Mouse (Mus musculus) neural tube, embryonic 11.5 days (tissue): ENCODE results near the gene Slc31a1. TPM values are rescaled to one million over a fixed set of nuclear protein-coding genes. Genes with fewer than 3 reads are reported as not detected.

Source experiments
- ATAC-seq: fragments of 200-750 bp; cut with Nextera tagmentation; 2 replicates; pipeline ENCODE4 v1.8.0; 2017; ENCODE audit warnings: moderate number of reproducible peaks, mild to moderate bottlenecking, moderate TSS enrichment, moderate library complexity; ENCODE audit not compliant: insufficient read depth, low FRiP score, low TSS enrichment
- DNase-seq: peaks from one replicate; pipeline ENCODE4 v3.0.0-alpha.2; 2015; ENCODE audit warnings: low spot score
- H3K27ac ChIP-seq: fragments of 300-500 bp; sonication (generic); 2 replicates; pipeline ENCODE4 v1.5.1; 2014; ENCODE audit warnings: low read depth, mild to moderate bottlenecking, low read length
- H3K27me3 ChIP-seq: fragments of 300-500 bp; sonication (generic); 2 replicates; pipeline ENCODE4 v1.6.1; 2014; ENCODE audit warnings: mild to moderate bottlenecking, low read length, mixed read lengths; ENCODE audit not compliant: control insufficient read depth, insufficient read depth
- H3K36me3 ChIP-seq: fragments of 300-500 bp; sonication (generic); 2 replicates; pipeline ENCODE4 v1.6.1; 2014; ENCODE audit warnings: mild to moderate bottlenecking, low read length, moderate library complexity, mixed read lengths; ENCODE audit not compliant: control insufficient read depth, insufficient read depth
- H3K4me1 ChIP-seq: fragments of 300-500 bp; sonication (generic); 2 replicates; pipeline ENCODE4 v1.6.1; 2014; ENCODE audit warnings: low read length, mixed read lengths; ENCODE audit not compliant: control insufficient read depth, insufficient read depth
- H3K4me2 ChIP-seq: fragments of 300-500 bp; sonication (generic); 2 replicates; pipeline ENCODE4 v1.6.1; 2014; ENCODE audit warnings: low read depth, mild to moderate bottlenecking, moderate library complexity
- H3K4me3 ChIP-seq: fragments of 300-500 bp; sonication (generic); 2 replicates; pipeline ENCODE4 v1.5.1; 2014; ENCODE audit warnings: low read depth, low read length
- H3K9ac ChIP-seq: fragments of 300-500 bp; sonication (generic); 2 replicates; pipeline ENCODE4 v1.6.1; 2014; ENCODE audit warnings: mild to moderate bottlenecking, low read length
- H3K9me3 ChIP-seq: fragments of 300-500 bp; sonication (generic); 2 replicates; pipeline ENCODE4 v1.6.1; 2016; ENCODE audit warnings: low read length; ENCODE audit not compliant: control insufficient read depth
- WGBS: fragments of 180-500 bp; shearing (Covaris S2); extraction: QIAGEN DNeasy Blood & Tissue Kit; methylation state at CpG from one replicate; pipeline ENCODE4 v1.1.7; 2014; 5-methylcytosine and 5-hydroxymethylcytosine counted together
- polyA plus RNA-seq: library from polyadenylated mRNA; unstranded; fragments of >200 nt; fragmentation: Nextera tagmentation; extraction: Ambion mirVana; gene quantifications from 2 replicates; pipeline ENCODE4 v1.2.1, GENCODE M21; 2014

The Slc31a1 gene
- polyA plus RNA-seq, 1 experiment from 2014 or later, result 48.5 TPM

DNA sequence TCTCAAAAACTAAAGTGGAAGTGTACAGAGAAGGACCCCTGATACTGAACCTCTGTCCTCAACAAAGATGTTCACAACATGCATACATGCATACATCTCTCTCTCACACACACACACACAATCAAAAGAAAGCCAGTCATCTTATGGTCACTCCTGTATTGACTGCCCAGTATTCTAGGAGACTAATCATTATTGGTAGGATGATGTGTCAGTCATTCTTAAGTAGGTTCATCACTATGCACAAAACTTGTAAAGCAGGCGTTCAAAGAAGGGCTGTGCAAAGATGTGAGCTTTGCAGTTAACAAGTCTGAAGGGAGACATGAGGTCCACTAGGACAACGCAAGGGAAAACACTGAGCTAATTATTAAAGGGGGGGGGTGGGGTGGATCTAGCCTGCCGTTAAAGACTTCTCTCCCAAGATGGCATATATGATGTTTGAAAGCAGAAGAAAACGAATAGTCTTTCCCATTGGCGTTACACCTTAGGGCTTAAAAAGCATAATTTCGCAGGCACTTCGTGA is 1.2 kb upstream of the Slc31a1 start:
- Histone ChIP-seq H3K9ac (peak overlapping the region; percentile 59), H3K27ac (no peak overlapping the region), H3K4me2 (peak overlapping the region; percentile 67), H3K27me3 (no peaks in the 10 kb centered on the region), H3K4me1 (peaks cover 7% of the 10 kb centered on the region; the same call in 1 of the 2 replicates), H3K9me3 (no peaks in the 10 kb centered on the region), H3K36me3 (no peaks in the 10 kb centered on the region), H3K4me3 (peak overlapping the region; percentile 75)
- DNase-seq, result no peak
- 57% methylated on average over 7 of the region's 7 CpGs for WGBS
- no peak for ATAC-seq

- Histone ChIP-seq H3K4me3 (peak overlapping the region; percentile 75), H3K4me2 (peak overlapping the region; percentile 60), H3K27me3 (no peaks in the 10 kb centered on the region), H3K9me3 (no peaks in the 10 kb centered on the region), H3K9ac (peak overlapping the region; percentile 59), H3K27ac (no peak overlapping the region), H3K36me3 (no peaks in the 10 kb centered on the region), H3K4me1 (peaks cover 7% of the 10 kb centered on the region; the same call in 1 of the 2 replicates)
- WGBS, result under 1% methylated on average over 19 of the region's 22 CpGs
- ATAC-seq (peak; percentile 3), DNase-seq (no peak)
These were observed 403 bp downstream of the Slc31a1 start for GRCm38 (mm10) chr4:62360805-62361455.

DNA sequence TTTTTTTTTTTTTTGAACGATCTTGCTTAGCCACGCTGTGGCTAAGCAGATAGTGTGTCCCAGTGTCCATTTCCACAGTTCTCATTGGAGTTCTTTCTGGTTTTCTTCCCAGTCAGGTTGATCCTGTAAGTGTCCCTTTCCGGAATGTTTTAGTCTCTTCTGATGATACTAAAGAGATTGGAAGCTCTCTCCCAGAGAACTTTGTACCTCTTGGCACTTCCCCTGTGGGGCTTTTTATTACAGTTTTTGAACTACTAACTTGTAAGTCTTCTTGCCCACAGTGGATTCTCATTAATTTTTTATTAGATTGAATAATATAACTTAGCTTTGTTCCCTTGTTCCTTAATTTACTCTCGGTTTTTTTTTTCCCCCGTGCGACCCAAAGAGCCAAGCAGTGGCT is 1.0 kb downstream of the Slc31a1 start:
- ATAC-seq (no peak), DNase-seq (no peak)
- WGBS, result 57% methylated on average over 6 of the region's 6 CpGs
- Histone ChIP-seq H3K36me3 (no peaks in the 10 kb centered on the region), H3K4me3 (peak overlapping the region; percentile 75), H3K27me3 (no peaks in the 10 kb centered on the region), H3K4me1 (peaks cover 7% of the 10 kb centered on the region; the same call in 1 of the 2 replicates), H3K9me3 (no peaks in the 10 kb centered on the region), H3K4me2 (peak overlapping the region; percentile 60), H3K9ac (peak overlapping the region; percentile 59), H3K27ac (no peak overlapping the region)

DNA sequence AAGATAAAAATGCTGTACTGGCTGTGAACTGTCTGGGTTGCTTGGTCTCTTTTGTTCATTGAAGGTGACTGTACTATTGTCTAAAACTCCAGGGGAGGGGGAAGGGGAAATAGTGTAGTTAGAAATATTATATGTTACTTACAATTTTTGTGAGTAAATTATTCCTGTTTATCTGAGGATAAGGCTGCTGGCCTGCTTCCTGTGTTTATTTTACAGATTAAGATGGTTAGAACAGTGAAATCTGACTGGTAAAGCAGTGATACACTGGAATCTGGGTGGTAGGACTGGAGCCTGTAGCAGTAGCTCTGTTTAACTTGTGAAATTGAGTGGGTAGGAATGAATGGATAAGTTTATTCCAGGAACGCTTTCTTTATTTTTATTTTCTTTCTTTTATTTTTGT is 1.5 kb downstream of the Slc31a1 start:
- H3K36me3 ChIP-seq, result no peaks in the 10 kb centered on the region
- H3K4me1 ChIP-seq, result peaks cover 7% of the 10 kb centered on the region; the same call in 1 of the 2 replicates
- no peak overlapping the region for H3K27ac ChIP-seq
- H3K4me2 ChIP-seq, result peak overlapping the region; percentile 60
- DNase-seq, result no peak
- H3K9ac ChIP-seq, result peak overlapping the region; percentile 24; the same call in 1 of the 2 replicates
- WGBS, result 94% methylated on average over 1 of the region's 1 CpGs
- no peaks in the 10 kb centered on the region for H3K27me3 ChIP-seq
- H3K4me3 ChIP-seq, result no peak overlapping the region
- H3K9me3 ChIP-seq, result no peaks in the 10 kb centered on the region
- no peak for ATAC-seq

DNA sequence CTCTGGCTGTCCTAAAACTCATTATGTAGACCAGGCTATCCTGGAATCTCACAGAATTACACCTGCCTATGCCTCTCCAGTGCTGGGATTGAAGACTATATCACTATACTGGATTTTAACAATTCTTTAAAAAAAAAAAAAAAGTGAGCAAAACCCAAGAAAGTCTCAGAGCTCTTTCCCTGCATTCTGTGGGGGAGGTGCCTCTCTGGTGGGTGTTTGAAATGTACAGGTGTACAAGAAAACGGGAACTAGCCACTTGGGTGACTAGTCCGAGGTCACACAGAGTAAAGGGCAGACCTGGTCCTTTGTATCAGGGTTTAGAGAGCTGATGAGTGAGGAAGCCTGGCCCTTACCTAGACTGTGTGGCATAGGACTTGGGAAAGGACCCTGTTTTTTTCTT is 1.9 kb downstream of the Slc31a1 start:
- peaks cover 7% of the 10 kb centered on the region; the same call in 1 of the 2 replicates for H3K4me1 ChIP-seq
- H3K4me2 ChIP-seq, result no peak overlapping the region
- H3K4me3 ChIP-seq, result no peak overlapping the region
- H3K9ac ChIP-seq, result no peak overlapping the region
- WGBS, result 100% methylated on average over 2 of the region's 2 CpGs
- no peak overlapping the region for H3K27ac ChIP-seq
- no peaks in the 10 kb centered on the region for H3K36me3 ChIP-seq
- ATAC-seq, result no peak
- no peak for DNase-seq
- H3K9me3 ChIP-seq, result no peaks in the 10 kb centered on the region
- no peaks in the 10 kb centered on the region for H3K27me3 ChIP-seq

DNA sequence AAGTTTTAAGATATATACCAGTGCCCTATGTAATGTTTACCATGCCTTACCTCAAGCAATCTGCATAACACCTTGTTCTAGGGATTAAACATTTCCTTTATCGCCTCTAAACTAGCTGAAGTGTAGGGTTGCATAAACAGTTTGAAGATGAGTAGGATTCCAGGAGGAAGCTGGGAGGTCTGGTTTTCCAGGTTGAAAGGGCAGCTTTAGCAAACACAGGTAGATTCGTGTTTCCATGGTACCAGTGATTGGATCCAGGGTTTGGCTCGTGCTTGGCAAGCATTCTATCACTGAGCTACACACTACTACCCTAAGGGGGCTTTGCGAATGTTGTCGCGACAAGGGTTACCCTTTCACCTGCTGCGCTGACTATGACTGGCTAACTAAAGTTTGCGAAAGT is 3.8 kb downstream of the Slc31a1 start:
- Histone ChIP-seq H3K27me3 (no peaks in the 10 kb centered on the region), H3K9me3 (no peaks in the 10 kb centered on the region), H3K36me3 (no peaks in the 10 kb centered on the region), H3K9ac (no peak overlapping the region), H3K4me2 (no peak overlapping the region), H3K4me3 (no peak overlapping the region), H3K4me1 (peaks cover 7% of the 10 kb centered on the region; the same call in 1 of the 2 replicates), H3K27ac (no peak overlapping the region)
- DNase-seq (no peak), ATAC-seq (no peak)
- 95% methylated on average over 8 of the region's 8 CpGs for WGBS

DNA sequence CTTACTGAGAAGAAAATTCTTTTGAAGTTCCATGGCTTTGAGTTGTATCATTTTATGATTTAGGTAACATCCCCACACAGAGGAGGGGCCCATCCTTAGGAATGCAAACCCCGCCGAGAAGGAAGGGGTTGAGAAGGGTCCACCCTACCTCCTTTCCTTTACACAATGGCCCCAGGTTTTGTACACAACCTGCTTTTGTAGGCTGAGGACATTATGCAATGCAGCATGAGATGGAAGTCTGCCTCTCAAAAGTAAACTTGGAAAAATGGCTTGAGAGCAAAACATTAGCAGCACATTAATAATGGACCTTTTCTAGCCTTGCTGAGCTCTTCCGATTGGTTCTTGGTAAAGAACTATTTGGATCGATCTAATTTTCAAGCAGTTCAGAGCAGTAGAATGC is 5.8 kb downstream of the Slc31a1 start:
- no peaks in the 10 kb centered on the region for H3K9me3 ChIP-seq
- peaks cover 7% of the 10 kb centered on the region; the same call in 1 of the 2 replicates for H3K4me1 ChIP-seq
- DNase-seq, result no peak

DNA sequence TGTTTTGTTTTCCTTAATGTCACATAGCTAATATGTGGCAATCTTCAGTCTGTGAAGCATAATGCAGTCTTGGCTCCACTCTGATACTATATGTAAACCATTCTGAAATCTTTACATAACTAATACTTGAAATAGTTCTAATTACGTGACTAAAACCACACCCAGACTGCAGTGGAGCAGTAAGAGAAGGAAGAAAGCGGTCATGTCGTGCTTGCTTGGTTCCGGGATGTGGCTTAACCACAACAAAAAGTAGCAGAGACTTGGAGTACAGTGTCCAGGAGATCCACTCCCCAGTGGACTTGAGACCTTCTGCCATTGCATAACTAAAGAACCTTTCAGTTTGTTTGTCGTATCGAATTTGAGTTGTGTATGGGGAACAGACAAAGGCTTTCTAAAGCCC is 7.1 kb downstream of the Slc31a1 start:
- Histone ChIP-seq H3K4me3 (no peak overlapping the region), H3K9me3 (no peaks in the 10 kb centered on the region), H3K27me3 (no peaks in the 10 kb centered on the region), H3K9ac (no peak overlapping the region), H3K4me1 (no peaks in the 10 kb centered on the region), H3K4me2 (no peak overlapping the region), H3K36me3 (no peaks in the 10 kb centered on the region), H3K27ac (no peak overlapping the region)
- DNase-seq, result no peak
- ATAC-seq, result no peak
- 93% methylated on average over 6 of the region's 6 CpGs for WGBS

More for the DNA sequence above, 5.8 kb downstream of the Slc31a1 start:
- no peak overlapping the region for H3K4me3 ChIP-seq
- H3K4me2 ChIP-seq, result no peak overlapping the region
- WGBS, result 80% methylated on average over 4 of the region's 4 CpGs
- H3K9ac ChIP-seq, result no peak overlapping the region
- no peaks in the 10 kb centered on the region for H3K27me3 ChIP-seq
- H3K36me3 ChIP-seq, result no peaks in the 10 kb centered on the region
- no peak for ATAC-seq
- no peak overlapping the region for H3K27ac ChIP-seq

DNA sequence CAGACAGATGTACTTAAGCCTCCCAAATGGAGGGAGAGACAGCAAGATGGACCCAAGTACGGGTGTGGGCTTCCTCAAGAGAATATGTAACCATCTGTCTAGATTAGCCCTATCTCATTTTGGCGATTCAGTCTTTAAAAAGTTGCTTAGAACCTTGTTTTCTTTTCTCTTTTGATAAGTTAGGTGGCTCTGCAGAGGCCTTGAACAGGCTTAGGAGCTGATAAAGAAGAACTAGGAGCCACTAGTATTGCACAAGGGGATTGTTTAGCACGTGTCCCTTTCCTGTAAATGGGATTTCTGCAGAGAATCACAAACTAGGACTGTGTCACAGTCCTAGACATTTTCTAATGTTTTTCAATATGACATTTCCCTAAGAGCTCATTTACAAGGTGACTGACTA is 8.6 kb downstream of the Slc31a1 start:
- 86% methylated on average over 3 of the region's 3 CpGs for WGBS
- no peak overlapping the region for H3K27ac ChIP-seq
- no peaks in the 10 kb centered on the region for H3K4me1 ChIP-seq
- no peaks in the 10 kb centered on the region for H3K27me3 ChIP-seq
- ATAC-seq, result no peak
- H3K4me2 ChIP-seq, result no peak overlapping the region
- H3K4me3 ChIP-seq, result no peak overlapping the region
- DNase-seq, result no peak
- H3K9ac ChIP-seq, result no peak overlapping the region
- H3K9me3 ChIP-seq, result no peaks in the 10 kb centered on the region
- no peaks in the 10 kb centered on the region for H3K36me3 ChIP-seq
